Mouse (Mus musculus) 3T3-L1 (cell line): ENCODE measurements around the gene Nrxn1.

Experiments used
- DNase-seq: peaks from one replicate; pipeline ENCODE4 v3.0.0-alpha.2; 2015; ENCODE audit warnings: low read depth, low spot score

Nrxn1 gene

DNA sequence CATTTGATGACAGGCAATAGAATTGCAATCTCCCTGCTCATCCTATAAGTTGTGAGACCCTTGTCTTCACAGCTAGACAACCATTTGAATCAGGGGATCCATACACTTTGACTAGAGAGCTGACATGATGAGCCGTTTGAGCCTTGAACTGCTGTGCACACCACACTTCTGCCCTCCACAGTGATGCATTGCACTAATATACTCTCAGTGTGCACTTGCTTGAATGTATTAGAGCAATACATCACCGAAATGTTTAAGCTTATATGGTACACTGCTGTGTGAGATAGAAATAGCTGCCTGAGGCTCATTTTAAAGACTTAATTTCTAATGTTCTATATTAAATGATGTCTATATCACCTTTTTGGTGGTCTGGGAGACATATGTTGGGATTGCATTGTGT, 430.6 kb downstream of the Nrxn1 start:
- no peak for DNase-seq

DNA sequence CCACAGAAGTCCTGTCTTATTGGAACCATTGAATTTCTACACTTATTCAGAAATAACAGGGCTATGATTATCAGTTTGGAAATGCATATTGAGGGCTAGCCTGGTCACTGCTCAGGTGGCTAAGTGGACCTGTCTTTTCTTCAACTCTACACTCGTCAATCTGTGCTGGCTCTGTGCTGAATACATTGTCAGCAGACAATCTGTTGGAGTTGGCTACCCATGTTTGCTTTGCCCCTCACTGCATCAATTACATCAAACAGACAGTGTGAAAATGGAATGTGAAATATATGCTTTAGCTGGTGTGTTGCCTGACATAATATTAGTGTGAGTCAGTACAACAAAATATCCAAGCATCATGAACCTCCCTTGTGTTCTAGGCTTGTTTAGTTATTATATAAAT, 438.4 kb downstream of the Nrxn1 start:
- DNase-seq = no peak

DNA sequence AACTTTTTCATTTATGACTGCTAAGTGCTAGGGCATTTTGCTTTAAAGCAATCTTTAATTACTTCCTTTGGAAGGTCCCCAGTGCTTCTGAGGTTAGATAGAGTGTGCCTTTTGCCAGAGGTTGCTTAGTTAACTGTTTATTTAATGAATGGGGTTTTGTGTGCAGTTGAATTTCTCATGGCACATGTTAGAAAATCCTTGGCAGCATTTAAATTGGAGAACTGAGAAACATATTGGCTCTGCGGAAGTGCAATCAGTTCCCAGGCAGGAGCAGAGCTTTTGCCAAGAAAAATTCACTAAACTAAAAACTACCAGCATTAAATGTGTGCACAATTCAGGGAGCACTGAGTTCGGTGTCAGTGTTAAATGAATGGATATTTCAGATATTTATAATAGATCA, 439.5 kb downstream of the Nrxn1 start:
- DNase-seq = no peak

DNA sequence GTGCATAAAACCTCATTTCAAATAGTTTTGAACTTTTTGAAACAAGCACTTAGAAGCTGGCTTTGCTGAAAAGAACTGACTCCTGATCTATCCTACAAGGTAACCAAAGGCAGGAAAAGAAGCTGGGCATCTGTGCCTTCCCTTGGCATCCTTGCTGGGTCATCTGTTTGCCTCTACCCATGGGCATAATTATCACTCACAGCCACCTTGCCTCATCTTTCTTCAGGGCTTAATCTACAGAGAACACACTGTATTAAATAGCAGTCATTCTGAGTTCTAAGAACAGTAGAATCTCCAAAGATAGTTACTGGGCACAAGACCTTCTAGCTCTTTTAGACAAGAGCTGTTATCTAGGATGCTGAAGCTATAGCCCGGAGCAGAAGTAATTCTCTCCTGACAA, 442.6 kb downstream of the Nrxn1 start:
- no peak for DNase-seq

DNA sequence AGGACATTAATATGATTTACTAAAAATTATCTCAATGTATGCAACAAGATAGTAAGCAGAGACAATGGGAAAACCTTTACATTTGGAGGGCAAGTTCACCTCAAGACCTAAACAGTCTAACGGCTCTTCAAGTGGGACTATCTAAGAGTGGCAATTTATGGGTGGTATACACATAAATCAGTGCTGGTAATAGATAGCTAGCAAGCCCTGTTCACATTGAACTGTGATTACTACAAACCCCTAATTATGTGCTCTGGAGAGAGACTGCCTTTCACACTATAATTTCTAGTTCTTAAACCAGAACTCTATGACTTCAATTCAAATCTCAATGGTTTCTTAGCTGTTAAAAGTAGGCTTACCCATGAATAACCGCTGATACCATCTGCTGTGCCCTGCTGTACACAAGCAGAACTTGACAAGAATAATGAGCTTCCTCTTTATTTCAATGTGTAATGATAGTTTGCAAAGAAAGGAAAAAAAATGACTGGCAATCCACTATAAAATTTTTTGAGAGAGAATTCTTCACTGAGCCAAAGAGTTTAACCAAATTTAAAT, 453.8 kb downstream of the Nrxn1 start:
- no peak for DNase-seq

DNA sequence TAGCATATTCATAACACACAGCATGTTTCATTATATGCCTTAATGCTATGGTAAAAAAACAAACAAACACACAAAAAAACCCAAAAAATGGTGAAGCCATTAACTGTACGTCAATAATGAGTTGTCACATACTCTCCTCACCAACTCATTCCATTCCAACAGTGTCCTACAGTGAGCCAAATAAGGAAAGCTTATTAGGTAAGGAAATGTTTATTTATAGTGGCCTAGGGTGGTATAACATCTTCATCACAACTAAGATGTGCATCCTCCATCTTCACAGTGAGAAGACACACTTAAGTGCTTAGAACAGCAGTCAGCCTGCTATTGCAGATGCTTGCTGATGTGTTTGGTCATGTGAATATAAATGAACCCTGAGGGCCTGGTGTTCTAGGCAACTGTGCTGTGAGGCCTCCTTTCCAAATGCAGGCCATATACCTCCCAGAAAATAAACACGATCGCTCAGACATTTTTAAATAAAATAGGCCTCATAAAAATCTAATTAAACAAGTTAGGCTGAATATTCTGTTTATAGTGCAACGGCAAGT, 454.6 kb downstream of the Nrxn1 start:
- DNase-seq = no peak

DNA sequence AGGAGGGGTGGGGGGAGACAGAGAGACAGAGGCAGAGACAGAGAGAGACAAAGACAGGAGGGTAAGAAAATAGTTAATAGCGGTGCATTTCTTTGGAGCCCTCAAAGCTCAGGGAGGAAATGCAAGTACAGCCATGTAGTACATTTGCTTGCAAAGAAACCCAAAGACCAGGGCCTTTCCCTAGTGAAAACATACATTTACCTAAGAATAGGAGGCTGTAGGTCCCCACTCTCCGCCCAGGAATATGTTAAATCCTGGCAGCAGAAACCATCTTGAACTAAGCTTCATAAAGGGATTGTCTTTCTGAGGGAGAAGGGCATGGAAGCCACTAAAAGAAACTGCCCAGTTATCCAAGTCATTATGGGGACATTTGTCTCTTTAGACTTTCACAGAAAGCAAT, 461.5 kb downstream of the Nrxn1 start:
- no peak for DNase-seq

DNA sequence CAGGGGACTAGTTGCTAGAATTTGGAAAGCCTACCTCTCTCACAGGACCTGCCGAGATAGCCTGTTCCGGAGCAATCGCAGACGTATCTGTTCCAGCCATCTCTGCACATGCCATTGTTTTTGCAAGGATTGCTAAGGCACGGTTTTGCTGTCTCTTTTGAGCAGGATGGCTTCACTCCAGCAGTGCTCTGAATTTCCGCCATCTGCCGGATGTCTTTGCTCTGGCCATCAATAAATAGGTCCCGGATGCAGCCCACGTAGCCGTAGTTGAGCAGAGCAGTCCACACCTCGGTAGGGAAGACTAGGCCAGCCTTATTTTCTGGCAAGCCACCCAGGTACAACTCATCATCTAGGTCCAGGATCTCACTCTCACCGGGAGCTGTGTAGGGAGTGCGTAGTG, 463.0 kb downstream of the Nrxn1 start:
- DNase-seq = no peak

DNA sequence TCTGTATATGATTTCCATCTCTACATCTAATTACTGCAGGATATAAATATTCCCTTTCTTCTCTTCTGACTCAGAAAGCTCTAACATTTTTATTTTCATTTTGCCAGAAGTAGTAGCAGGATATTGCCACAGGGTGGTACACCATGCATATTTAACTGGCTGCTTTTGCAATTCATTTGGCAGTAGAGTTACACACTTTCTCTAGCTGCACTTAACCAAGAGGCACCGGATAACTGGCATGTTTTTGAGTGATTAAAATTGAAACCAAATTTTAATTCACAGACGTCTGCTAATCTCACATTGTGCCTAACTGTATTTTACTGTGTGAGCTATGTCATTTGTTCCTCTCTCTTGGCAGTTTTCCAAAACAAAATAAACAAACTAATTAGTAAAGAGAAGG, 464.4 kb downstream of the Nrxn1 start:
- DNase-seq = peak; percentile 4

DNA sequence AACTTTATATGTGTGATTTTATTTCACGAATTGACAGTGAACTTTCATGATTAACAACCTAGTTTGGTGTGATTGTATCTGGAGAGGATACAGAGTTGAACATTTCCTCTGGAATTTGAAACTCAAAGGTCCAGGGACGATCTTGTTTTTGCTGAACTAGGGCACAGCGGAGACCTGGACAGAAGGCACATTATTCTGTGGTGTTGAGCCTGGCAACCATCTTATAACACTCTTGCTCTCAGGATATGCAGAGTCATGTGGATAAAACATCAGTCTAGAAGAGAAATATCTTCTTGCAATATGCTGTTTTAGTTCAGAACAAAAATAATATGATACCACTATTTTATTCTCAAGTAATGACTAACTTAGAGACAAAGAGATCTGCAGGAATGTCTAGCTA, 464.9 kb downstream of the Nrxn1 start:
- DNase-seq = no peak

DNA sequence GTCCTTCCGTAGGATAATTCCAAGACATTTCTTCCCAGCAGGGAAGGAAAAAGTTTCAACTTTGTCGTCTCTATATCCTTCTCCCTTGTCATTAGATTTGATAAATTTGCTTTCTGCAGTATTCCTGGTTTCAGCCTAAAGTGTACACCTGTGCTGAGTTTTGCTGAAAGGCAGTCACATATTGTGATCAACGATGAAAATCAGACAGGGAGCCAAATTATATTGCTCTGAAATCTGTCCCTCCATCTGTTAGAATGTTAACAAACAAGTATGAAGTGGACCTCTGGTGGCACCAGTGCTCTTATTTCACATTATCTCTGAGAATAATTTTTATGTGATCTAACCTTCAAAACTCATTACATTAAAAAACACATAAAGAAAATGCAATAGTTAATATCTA, 465.5 kb downstream of the Nrxn1 start:
- DNase-seq = no peak

DNA sequence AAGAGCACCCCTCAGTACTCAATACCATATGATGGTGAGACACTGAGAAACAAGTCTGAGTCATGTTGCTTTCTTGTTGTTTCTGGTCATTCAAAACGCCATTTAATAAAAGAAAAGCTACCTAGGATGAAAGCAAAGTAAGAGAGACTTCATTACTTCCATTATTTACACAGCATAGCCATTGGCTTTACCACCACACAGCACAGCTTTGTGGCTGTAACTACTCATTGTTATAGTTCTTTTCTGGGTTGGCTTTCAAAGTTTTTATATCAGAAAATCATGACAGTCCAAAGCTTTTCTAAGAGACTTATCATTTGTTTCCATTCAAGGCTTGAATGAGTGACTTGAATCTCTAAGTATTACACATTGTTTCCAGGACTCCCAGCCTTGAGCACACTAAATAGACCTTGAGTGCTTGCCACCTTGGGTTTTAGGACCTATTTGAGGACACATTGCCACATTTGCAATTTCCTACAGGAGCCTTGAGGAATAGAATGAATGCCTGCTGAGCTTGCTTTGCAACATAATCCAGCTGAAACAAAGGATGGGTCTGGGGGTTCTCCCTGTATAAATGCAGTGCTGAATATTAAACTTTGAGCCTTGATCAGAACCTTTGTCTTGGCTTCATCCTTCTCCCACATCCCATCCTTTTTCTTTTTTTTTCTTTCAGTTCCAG, 468.1 kb downstream of the Nrxn1 start:
- no peak for DNase-seq

DNA sequence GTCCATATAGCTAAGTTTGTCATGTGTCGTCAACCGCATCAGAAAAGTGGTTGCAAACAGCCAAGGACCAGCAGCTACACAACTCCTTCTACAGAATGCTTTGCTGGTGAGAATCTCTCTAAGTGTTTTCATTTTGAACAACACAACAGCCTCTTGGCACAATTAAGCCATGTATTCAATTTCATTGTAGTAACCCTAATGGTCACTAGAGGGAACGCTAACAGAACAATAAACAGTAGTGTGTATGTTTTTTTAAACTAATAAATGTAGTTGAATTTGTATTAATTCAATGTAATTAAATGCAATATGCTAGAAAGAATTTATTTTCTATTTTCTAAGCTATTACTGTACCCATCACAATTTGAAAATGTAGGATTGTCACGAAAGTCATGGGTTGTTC, 471.0 kb downstream of the Nrxn1 start:
- DNase-seq = peak; percentile 18

DNA sequence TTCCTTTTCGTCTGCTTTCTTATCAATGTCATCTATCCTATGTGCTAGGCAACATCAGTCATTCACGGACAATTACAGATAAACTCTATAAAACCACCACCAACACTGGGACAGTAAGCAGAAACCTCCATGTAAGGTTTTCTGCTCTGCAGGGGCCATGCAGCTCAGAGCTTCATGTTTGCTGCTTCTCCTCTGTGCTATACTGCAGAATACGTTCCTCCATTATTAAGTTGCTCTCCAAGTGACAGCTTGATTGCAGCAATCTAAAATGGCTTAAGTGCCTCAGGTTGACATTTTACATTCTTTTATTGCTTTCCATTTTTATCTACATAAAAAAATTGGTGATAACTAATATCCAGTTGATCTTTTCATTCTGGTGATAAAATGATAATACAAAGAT, 477.9 kb downstream of the Nrxn1 start:
- DNase-seq = no peak

DNA sequence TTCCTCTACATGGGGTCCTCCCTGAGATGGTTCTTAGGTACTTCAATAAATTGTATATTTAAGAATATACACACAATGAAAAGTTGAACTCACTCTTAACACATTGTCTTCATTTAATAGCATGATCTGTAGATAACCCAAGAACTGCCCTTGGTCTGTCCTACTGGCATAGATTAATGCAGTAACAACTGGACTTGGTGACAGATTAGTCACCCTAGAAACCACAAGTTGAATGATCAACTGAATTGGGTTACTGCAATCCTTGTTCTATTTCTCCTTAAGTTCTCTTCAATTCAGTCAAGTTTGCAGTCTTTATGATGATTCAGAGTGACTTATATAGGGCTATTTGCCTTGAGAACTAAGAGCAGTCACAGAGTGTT, 485.5 kb downstream of the Nrxn1 start:
- no peak for DNase-seq

DNA sequence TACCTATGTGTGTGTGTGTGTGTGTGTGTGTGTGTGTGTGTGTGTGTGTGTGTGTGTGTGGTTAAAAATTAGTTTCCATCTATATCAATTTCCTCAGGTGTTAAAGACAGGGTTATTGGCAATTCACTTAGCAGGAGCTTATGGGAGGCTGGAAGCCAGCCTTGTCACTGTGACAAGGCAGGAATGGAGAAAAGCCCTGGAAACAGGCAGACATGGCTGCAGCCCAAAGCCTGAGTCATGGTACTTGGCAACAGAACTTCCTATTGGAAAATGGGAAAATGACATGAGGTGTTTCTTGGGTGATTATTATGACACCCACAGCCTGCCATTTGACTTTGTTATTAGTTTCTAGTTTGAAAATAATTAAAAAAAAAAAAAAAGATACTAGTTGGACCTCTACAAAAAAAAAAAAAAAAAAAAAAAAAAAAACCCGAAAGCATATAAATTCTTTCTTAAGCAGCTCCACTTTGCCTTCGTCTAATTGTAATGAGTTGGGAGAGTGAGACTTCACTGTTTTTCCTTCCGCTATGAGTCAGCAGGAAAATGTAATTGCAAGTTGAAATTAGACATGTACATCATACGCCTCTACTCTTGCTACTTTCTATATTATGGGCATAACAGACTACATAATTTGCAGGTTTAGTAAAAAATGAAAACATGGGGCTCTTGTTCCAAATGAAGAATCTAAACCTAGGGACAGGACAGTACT, 486.0 kb downstream of the Nrxn1 start:
- peak; percentile 41 for DNase-seq

DNA sequence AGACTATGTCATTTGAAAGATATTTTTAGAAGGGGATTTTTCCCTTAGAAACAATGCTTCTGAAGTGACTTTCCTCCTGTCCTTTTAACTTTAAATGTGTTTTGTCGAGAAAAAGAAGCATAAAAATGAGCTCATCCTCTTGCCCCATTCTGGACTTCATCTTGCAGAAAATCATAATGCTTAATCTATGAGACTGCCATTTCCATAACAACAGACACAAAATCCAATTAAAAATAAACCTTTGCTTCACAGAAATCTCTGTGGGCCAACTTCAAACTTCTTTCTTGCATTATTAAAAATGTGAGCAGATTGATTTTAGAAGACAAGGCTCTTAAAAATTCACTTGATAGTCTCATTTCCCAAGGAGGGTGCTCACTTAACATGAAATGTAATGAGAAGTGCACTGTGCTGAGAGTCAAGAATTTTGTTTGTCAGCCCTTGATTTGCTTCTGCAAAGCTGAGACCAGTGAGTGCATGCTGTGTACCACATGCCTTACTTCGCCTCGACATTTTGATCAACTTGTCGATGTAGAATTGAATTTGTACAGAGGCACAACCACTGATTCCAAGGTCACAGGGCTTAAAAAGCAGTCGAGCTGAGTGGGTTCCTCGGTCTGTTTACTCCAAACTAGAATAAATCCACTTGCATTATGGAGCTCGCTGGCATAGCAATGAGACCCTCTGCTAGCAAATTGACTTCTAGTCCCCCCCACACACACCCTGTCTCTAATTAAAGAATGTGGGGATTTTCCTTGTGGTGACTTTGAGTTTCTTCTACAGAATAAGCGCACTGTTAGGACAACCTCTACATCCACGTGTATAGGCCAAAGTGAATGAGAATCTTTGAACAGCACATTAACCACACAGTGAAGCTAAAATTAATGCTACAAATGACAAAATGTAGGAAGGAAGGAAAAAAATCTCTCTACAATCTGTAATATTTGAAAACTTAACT, 493.0 kb downstream of the Nrxn1 start:
- no peak for DNase-seq

DNA sequence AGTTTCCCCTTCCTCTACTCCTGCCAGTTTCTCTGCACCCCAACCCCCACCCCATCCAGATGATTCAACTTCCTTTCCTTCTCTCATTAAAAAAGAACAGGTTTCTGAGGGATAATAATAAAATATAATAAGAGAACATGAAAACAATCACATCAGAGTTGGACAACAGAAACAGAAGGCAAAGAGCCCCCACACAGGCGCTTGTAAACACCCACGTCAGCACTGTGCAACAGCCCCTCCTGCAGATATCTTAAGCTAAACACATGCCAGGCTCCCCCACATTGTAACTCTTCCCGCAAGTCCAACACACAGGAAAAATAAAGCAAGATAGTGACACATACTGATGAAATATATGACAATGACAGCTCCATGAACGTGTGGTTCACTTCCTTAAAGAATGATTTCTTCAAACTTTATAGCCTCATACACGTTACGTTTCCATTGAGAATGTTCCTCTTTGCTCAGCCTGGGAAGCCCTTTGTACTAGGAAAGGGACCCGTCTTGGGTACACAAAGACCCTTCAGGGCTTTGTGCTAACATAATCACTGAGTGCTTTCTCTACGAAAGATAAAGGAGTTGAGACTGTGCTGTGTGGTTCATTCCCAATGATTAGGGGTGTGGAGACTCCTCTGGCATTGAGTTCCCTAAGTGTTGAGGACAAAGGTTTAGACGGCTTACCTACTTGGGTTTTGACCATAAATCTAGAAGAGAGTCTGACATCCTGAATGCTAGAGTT, 497.9 kb downstream of the Nrxn1 start:
- no peak for DNase-seq

DNA sequence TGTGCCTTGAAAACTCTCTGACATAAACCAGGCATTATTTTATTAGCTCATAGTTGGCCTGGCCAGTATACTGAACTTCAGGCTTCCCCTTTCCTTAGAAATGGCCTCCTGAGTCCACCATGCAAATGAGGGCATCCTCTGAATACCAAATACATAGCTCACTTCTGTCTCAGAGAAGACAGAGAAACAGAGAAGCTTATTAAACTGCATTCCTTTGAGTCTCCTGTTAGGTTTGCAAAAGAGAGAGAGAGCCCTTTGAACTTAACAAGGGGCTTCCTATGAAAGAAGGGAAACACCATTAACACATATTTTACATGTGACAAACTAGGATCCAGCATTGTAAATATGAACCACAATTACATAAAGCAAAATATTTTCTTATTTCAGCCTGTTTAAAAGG, 506.0 kb downstream of the Nrxn1 start:
- no peak for DNase-seq

DNA sequence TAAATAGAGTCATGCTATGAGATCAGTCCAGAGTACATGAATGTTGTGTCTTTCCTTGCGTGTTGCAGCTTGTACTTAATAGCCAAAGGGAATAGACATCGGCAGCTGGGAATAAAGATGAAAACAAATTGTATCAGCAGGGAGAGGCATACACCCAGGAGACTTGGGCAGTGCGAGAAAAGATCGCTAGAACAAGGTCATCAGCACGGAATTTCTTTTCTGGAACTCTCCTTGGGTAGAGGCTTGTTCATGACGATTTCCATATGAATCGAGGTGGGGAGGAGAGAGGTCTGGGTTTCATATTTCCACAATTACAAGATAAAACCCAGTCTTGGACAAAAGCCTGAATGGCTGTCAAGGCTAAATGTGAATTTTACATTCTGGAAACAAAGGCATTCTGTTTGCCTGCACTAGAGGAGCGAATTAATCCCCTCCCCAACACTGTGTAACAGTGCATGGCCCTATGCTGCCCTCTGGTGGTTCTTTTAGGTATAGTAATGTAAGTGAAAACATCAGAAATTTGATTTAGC, 508.1 kb downstream of the Nrxn1 start:
- peak; percentile 70 for DNase-seq
